Mouse (Mus musculus) embryonic fibroblast, embryonic 13.5 days (primary cell): ENCODE measurements around the gene Pced1b. TPM values are rescaled to one million over a fixed set of nuclear protein-coding genes. Genes with fewer than 3 reads are reported as not detected.

ENCODE experiments used
- H3K27ac ChIP-seq: 2 replicates; pipeline ENCODE4 v1.5.1; 2012; ENCODE audit warnings: low read length, control low read depth, inconsistent platforms; ENCODE audit not compliant: insufficient read depth
- H3K4me1 ChIP-seq: 2 replicates; pipeline ENCODE4 v1.6.1; 2011; ENCODE audit warnings: low read length; ENCODE audit not compliant: control insufficient read depth, insufficient read depth
- H3K4me3 ChIP-seq: 2 replicates; pipeline ENCODE4 v1.5.1; 2011; ENCODE audit warnings: mild to moderate bottlenecking, control low read depth, low read length; ENCODE audit not compliant: insufficient read depth
- CTCF ChIP-seq: IDR thresholded peaks from 2 replicates; pipeline ENCODE4 v1.5.1; 2011; ENCODE audit warnings: mild to moderate bottlenecking, control low read depth, low read length, moderate library complexity, borderline replicate concordance; ENCODE audit not compliant: insufficient read depth
- POLR2A ChIP-seq: IDR thresholded peaks from 2 replicates; pipeline ENCODE4 v1.6.1; 2011; ENCODE audit warnings: low read depth, mild to moderate bottlenecking, control low read depth, low read length, moderate library complexity
- polyA plus RNA-seq: library from polyadenylated mRNA; stranded (reverse); fragments of >200 nt; gene quantifications from 2 replicates; pipeline ENCODE4 v1.2.4, GENCODE M21; 2011; ENCODE audit warnings: low read depth; ENCODE audit not compliant: missing spikeins, insufficient read length

Gene Pced1b
- polyA plus RNA-seq, 1 experiment = 4.9 TPM

DNA sequence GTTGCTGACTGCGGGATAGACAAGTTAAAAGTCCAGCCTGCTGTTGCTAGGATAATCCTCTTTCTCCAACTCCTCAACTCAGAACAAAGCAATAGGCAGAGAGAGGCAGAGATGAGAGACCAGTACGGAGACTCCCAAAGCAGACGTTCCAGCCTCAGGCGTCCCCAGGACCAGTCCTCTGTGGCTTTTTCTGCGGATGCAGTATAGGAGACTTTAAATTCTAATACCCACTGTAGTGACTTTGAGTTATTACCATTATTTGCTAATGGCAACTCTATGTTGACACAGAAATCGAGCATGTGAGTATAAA is 35.6 kb downstream of the Pced1b start:
- Histone ChIP-seq H3K27ac (no peak overlapping the region), H3K4me1 (no peaks in the 10 kb centered on the region), H3K4me3 (no peak overlapping the region)
- TF ChIP-seq CTCF (no peak), POLR2A (no peak)

DNA sequence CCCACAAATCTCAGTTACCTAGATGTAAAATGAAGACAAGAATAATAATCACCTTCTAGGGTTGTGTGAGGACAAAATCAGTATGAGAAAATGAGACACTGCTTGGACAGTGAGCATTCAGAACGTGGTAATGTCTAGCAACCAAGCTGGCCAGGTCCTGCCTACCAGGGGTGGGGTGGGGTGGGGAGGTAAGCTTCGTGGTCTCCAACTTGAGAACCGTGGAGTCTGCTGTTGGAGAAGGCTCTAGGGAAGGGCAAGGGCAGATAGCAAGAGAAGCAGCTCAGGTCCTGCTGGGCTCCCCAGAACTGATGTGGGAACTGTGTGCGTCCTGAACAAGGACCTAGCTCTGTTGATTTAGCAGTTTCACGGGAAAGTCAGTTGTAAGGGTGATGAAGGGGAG is 37.3 kb downstream of the Pced1b start:
- Histone ChIP-seq H3K27ac (no peak overlapping the region), H3K4me1 (no peaks in the 10 kb centered on the region), H3K4me3 (no peak overlapping the region)
- no peak for TF ChIP-seq CTCF
- no peak for TF ChIP-seq POLR2A

DNA sequence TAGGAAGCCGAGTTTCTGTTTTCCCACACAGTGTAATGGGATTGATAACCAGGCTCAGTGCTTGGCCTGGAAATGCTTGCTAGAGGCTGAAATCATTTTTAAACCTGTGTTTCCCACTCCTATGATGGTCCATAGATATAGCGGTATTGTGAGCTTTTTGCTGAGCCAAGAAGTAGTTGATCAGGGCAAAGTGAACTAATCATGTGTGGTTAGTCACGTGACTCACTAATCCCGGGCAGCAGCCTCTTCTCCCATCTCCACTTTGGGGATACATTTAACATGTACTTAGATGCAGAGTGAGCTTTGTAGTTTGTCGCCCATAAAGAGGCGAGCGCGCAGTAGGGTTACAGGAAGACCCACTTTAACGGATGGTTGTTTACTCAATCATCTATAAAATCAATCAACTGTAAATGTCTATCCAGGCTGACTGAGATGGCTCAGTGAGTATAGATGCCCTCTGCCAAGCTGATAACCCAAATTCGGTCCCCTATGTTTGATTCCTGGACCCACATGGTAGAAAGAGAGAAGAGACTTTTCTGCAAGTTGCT is 38.8 kb downstream of the Pced1b start:
- no peaks in the 10 kb centered on the region for H3K4me1 ChIP-seq
- no peak overlapping the region for H3K4me3 ChIP-seq
- TF ChIP-seq CTCF (no peak), POLR2A (no peak)
- H3K27ac ChIP-seq = no peak overlapping the region

DNA sequence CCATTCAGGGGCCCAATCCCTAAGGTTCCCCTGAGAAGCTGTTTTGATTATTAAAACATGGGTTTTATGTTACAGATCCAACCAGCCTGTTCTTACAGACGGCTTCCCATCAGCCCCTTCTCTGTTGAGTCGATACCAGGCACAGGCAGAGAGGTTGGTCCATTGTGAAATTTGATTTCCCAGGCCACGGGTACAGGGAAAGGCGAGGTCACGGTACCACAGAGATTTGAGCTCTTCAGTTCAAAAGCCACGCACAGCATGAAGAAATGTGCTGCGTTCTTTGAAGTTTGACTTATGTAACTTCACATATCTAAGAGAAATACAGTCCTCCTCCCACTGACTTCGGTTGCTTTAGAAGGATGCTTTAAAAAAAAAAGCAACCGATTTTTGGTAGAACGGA is 39.8 kb downstream of the Pced1b start:
- Histone ChIP-seq H3K4me1 (no peaks in the 10 kb centered on the region), H3K27ac (no peak overlapping the region), H3K4me3 (no peak overlapping the region)
- TF ChIP-seq POLR2A (no peak), CTCF (no peak)

DNA sequence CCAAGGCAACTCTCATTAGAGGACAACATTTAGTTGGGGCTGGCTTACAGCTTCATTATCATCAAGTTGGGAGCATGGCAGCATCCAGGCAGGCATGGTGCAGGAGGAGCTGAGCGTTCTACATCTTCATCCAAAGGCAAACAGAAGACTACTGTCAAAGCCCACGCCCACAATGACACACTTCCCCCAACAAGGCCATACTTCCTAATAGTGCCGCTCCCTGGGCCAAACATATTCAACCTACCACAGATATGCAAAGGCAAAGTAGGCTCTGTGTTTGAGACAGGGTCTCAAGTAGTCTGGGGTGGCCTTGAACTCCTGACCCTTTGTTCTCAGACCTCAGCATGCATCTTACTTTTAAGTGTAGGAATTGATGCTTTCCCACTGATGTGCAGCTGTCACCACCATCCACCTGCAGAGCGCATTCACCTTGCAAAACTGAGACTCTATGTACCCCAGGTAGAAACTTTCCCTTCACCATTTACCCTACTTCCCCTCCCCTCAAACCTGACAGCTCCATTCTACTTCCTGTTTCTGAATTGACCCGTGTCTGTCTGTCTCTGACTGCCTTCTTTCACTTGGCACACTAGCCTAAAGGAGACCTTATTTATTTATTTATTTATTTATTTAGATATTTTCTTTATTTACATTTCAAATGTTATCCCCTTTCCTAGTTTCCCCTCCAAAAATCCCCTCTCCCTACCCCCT is 40.7 kb downstream of the Pced1b start:
- Histone ChIP-seq H3K4me1 (no peaks in the 10 kb centered on the region), H3K27ac (no peak overlapping the region), H3K4me3 (no peak overlapping the region)
- TF ChIP-seq POLR2A = no peak
- TF ChIP-seq CTCF = no peak

DNA sequence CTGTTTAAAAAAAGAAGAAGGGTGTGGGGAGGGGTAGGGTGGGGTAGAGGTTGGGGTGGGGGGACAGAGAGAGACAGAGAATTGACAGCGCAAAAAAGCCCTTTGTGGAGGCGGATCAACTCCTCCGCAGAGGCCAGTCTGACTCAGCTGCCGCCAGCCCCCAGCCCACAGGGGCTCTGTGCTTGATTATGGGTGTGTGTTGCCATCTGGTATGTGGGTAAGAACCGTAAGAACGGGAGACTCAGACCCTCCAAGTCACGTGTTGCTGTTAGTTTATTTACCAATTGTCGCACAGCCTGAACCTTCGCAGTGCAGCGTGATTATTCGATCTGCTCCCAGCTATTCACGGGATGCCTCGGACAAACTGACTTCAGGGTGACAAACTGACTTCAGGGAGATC is 41.8 kb downstream of the Pced1b start:
- H3K4me3 ChIP-seq = no peak overlapping the region
- no peaks in the 10 kb centered on the region for H3K4me1 ChIP-seq
- no peak for TF ChIP-seq CTCF
- TF ChIP-seq POLR2A = no peak
- no peak overlapping the region for H3K27ac ChIP-seq

DNA sequence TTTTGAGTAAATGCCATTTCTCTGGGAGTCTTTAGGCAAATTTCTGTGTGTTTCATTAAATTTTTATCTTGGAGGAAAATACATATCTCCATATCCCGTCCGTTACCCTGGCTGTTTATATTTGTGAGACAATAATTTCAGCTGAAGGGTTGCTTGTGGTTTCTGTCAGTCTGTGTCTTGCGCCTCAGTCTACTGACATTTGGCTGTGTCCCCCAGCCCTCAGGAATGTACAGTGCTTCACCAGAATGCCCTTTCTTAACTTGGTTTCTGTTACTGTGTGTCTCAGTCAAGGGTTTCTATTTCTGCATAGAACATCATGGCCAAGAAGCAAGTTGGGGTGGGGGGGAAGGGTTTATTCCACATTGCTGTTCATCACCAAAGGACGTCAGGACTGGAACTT is 42.3 kb downstream of the Pced1b start:
- Histone ChIP-seq H3K4me1 (no peaks in the 10 kb centered on the region), H3K27ac (no peak overlapping the region), H3K4me3 (no peak overlapping the region)
- TF ChIP-seq CTCF (no peak), POLR2A (no peak)

DNA sequence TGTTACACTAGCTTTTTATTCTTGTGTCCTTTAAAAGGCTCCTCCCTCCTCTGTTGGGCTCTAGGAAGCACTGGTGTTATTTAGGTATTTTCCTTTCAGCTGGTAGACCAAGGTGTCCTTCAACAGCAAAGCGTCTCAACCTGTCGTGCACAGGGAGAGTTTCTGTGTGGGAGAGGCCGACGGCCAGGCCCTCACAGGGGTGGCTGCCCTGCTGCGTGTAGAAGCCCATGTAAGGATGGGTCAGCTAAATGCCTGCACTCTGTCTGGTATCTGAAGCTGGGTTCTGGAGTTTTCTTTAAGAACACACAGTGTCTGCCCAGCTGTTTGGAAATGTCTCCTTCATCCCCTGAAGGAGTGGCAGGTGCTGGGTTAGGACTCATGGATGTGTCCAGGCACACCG is 43.4 kb downstream of the Pced1b start:
- TF ChIP-seq CTCF = no peak
- TF ChIP-seq POLR2A = no peak
- H3K27ac ChIP-seq = no peak overlapping the region
- H3K4me3 ChIP-seq = no peak overlapping the region
- no peaks in the 10 kb centered on the region for H3K4me1 ChIP-seq

DNA sequence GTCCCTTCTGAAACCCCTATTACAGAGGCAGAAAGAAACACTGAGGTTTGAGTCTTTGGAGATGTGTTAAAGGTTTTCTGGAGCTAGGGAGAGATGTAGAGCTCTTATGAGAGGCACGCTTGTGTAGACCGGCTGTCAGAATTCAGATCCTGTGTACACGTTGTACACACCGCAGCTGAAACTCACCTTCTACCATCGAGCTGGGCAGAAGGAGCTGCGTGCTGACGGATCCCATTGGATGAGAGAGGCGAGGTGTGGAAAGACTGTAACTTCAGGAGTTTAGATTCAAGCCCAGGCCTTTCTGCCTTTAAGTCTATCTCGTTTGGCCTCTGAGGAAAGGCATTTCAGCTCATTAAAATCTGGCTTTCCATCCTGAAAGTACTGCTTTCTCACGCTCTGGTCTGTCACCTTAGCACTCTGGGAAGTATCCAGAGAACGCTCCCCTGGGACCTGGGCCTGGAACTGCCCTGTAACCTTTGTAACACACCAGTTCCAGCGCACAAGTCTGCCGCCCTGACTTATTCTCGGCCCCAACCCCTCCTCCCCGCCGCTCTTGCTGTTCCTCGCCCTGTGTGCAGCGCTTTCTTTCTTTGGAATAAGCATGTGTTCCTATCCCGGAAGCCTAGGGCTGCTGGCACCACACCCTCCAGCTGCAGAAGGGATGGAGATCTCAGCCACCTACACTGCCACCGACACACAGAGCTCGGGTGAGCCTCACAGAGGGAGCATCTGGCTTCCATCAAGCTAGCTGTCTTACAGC is 44.6 kb downstream of the Pced1b start:
- Histone ChIP-seq H3K4me1 (no peaks in the 10 kb centered on the region), H3K27ac (no peak overlapping the region), H3K4me3 (no peak overlapping the region)
- TF ChIP-seq POLR2A = no peak
- TF ChIP-seq CTCF = no peak

DNA sequence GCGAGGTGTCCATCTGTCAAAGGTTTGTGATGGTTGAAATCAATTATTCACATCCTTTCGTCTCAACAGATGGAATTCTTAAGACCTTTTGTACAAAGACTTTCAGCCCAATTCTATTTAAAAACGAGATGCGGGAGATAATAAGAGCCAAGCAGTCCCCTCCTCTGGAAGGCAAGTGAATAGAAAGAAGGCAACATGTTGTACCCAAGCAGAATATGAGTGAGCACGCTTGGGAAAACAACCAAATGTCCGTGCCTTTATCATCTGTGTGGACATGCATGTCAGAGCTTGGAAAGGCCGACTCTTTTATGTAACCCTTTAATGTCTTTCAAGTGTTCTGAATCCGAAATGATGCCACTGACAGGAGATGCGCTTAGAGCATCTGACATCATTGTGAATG is 61.0 kb downstream of the Pced1b start:
- no peak for TF ChIP-seq CTCF
- TF ChIP-seq POLR2A = no peak
- Histone ChIP-seq H3K4me1 (no peaks in the 10 kb centered on the region), H3K4me3 (no peak overlapping the region), H3K27ac (no peak overlapping the region)
